Mouse (Mus musculus) stomach, embryonic 15.5 days (tissue): Measurements from ENCODE around the gene Mroh7. TPM values are rescaled to one million over a fixed set of nuclear protein-coding genes. Genes with fewer than 3 reads are reported as not detected.

Experiments used
- ATAC-seq: fragments of 200-750 bp; cut with Nextera tagmentation; 2 replicates; pipeline ENCODE4 v1.8.0; 2017; ENCODE audit warnings: low read depth, moderate number of reproducible peaks, moderate TSS enrichment; ENCODE audit not compliant: insufficient read depth, low FRiP score
- H3K27ac ChIP-seq: fragments of 300-500 bp; sonication (generic); 2 replicates; pipeline ENCODE4 v1.5.1; 2015; ENCODE audit warnings: mild to moderate bottlenecking, inconsistent platforms
- H3K27me3 ChIP-seq: fragments of 300-500 bp; sonication (generic); replicated peaks from 2 replicates; pipeline ENCODE4 v1.6.1; 2015; ENCODE audit warnings: inconsistent platforms
- H3K36me3 ChIP-seq: fragments of 300-500 bp; sonication (generic); 2 replicates; pipeline ENCODE4 v1.6.1; 2015; ENCODE audit warnings: inconsistent platforms
- H3K4me1 ChIP-seq: fragments of 300-500 bp; sonication (generic); 2 replicates; pipeline ENCODE4 v1.6.1; 2015; ENCODE audit warnings: inconsistent platforms
- H3K4me2 ChIP-seq: fragments of 300-500 bp; sonication (generic); 2 replicates; pipeline ENCODE4 v1.6.1; 2015; ENCODE audit warnings: mild to moderate bottlenecking, inconsistent platforms
- H3K4me3 ChIP-seq: fragments of 300-500 bp; sonication (generic); replicated peaks from 2 replicates; pipeline ENCODE4 v1.5.1; 2015; ENCODE audit warnings: inconsistent platforms
- H3K9ac ChIP-seq: fragments of 300-500 bp; sonication (generic); 2 replicates; pipeline ENCODE4 v1.6.1; 2015; ENCODE audit warnings: inconsistent platforms
- H3K9me3 ChIP-seq: fragments of 300-500 bp; sonication (generic); 2 replicates; pipeline ENCODE4 v1.6.1; 2016; ENCODE audit warnings: inconsistent platforms
- WGBS: fragments of 180-500 bp; shearing (Covaris S2); methylation state at CpG from one replicate; pipeline ENCODE4 v1.1.7; 2015; 5-methylcytosine and 5-hydroxymethylcytosine counted together
- polyA plus RNA-seq: library from polyadenylated mRNA; unstranded; fragments of >200 nt; fragmentation: Nextera tagmentation; extraction: Ambion mirVana; gene quantifications from 2 replicates; pipeline ENCODE4 v1.2.1, GENCODE M21; 2015

Gene Mroh7
- polyA plus RNA-seq, 1 experiment from 2014 or later: 0.63 TPM

DNA sequence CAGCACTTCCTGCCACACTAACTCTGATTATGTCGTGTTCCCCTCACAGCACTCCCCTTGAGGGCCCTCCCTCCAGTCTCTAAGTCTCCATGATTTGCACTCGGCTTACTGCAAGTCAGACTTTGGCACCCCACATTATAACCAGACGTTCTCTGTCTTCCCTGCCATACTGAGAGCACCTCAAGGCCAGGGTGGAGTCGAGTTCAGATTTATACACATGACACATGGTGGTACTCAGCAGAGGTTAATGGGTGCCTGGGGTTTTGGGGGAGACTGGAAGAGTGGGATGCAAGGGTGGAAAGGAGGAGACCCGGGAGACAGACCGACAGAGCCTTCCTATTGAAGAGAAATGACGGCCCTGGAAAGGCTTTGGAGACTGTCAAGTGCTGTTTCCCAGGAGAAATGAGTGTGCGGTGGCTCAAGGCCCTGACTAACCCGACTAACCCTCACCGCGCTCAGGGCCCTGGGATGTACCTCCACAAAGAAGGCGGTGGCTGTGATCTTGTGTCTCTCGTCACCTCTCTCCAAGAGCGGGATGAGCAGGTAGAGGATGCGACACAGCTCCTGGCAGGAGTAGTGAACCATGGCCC lies 36.8 kb downstream of the Mroh7 start:
- H3K27ac ChIP-seq: no peak overlapping the region
- H3K4me1 ChIP-seq: no peaks in the 10 kb centered on the region
- H3K4me3 ChIP-seq: no peak overlapping the region
- no peak overlapping the region for H3K4me2 ChIP-seq
- H3K9me3 ChIP-seq: no peaks in the 10 kb centered on the region
- no peak for ATAC-seq
- H3K36me3 ChIP-seq: no peaks in the 10 kb centered on the region
- H3K9ac ChIP-seq: no peak overlapping the region
- no peaks in the 10 kb centered on the region for H3K27me3 ChIP-seq
- WGBS: 80% methylated on average over 15 of the region's 15 CpGs

DNA sequence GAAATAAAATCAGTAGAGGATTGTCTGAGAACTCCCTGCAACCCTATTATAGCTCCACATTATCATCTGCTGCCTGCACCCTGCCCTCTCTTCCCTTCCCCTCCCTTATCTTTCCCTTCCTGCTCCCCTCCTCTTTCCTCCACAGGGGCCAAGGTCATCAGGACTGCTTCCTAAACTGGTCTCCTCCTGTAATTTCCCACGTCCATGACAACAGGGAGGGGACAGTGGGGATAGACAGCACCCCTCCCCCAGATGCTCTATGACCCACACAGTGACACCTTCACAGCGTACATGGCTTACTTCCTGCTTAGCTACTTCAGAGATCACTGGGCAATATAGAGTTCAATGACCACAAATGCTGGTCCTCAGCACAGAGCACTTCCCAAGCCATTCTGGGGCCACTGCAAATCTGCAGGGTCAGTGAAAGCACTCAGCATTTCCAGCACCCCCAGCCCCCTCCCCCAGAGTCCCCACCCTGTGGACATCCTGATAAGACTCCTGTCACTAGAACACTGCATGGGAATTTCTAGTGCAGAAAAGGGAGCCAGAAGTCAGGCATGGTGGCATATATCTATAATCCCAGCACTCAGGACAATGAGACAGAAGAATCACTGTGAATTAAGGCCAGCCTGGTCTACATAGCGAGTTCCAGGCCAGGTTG lies 42.0 kb downstream of the Mroh7 start:
- H3K9me3 ChIP-seq: no peaks in the 10 kb centered on the region
- WGBS: 45% methylated on average over 3 of the region's 3 CpGs
- no peaks in the 10 kb centered on the region for H3K27me3 ChIP-seq
- ATAC-seq: peak; percentile 35; the same call in 1 of the 2 replicates
- H3K4me1 ChIP-seq: 0 out of 2 replicates have a peak, but pooled peaks cover 4% of the 10 kb centered on the region
- no peaks in the 10 kb centered on the region for H3K36me3 ChIP-seq
- no peak overlapping the region for H3K4me3 ChIP-seq
- H3K9ac ChIP-seq: no peak overlapping the region
- no peak overlapping the region for H3K4me2 ChIP-seq
- no peak overlapping the region for H3K27ac ChIP-seq

DNA sequence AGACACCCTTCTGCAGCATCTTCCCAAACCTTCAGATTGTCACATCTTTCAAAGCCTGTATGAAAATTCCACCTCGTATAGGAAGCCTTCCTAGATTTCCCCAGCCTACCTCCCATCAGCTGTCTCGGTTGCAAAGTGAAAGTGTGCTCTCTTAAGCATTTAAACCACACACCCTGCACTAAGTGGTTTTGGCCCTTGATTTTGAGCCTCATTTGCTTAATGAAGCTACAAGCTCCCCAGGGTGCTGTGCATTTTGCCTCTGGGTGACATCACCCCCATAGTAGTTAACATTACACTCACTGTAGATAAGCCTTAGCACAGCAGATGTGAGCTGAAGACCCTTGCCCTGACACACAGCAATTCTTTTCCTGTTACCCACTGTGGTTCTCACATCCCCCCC lies 49.8 kb downstream of the Mroh7 start:
- Histone ChIP-seq H3K36me3 (peaks cover 7% of the 10 kb centered on the region; the same call in 1 of the 2 replicates), H3K4me1 (peaks cover 8% of the 10 kb centered on the region; the same call in 1 of the 2 replicates), H3K4me2 (no peak overlapping the region), H3K4me3 (no peak overlapping the region), H3K27me3 (no peaks in the 10 kb centered on the region), H3K9ac (no peak overlapping the region), H3K9me3 (no peaks in the 10 kb centered on the region), H3K27ac (no peak overlapping the region)
- no peak for ATAC-seq
- WGBS: 48% methylated on average over 2 of the region's 2 CpGs

DNA sequence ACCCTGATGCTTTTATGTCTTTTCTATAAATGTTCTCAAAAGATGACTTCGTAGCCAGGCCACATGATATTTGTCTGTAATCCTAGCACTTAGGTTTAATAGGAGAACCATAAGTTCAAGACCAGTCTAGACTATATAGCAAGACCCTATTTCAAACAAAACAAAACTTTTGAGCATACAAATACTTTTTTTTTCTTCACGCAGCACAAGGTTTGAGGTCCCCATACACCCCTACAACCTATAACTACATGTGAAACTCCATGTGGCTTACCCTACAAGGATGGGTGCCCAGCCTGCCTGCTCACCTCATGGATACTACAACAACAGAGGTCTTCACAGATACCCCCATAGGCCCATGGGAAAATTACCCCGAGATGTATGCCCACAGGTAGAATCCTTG lies 51.6 kb downstream of the Mroh7 start:
- H3K4me2 ChIP-seq: peak overlapping the region; percentile 72
- peak overlapping the region; percentile 92 for H3K4me3 ChIP-seq
- H3K9me3 ChIP-seq: no peaks in the 10 kb centered on the region
- H3K4me1 ChIP-seq: peaks cover 8% of the 10 kb centered on the region; the same call in 1 of the 2 replicates
- H3K27me3 ChIP-seq: no peaks in the 10 kb centered on the region
- H3K36me3 ChIP-seq: peaks cover 11% of the 10 kb centered on the region; the same call in 1 of the 2 replicates
- WGBS: 34% methylated on average over 3 of the region's 3 CpGs
- H3K27ac ChIP-seq: no peak overlapping the region
- no peak overlapping the region for H3K9ac ChIP-seq
- ATAC-seq: no peak

DNA sequence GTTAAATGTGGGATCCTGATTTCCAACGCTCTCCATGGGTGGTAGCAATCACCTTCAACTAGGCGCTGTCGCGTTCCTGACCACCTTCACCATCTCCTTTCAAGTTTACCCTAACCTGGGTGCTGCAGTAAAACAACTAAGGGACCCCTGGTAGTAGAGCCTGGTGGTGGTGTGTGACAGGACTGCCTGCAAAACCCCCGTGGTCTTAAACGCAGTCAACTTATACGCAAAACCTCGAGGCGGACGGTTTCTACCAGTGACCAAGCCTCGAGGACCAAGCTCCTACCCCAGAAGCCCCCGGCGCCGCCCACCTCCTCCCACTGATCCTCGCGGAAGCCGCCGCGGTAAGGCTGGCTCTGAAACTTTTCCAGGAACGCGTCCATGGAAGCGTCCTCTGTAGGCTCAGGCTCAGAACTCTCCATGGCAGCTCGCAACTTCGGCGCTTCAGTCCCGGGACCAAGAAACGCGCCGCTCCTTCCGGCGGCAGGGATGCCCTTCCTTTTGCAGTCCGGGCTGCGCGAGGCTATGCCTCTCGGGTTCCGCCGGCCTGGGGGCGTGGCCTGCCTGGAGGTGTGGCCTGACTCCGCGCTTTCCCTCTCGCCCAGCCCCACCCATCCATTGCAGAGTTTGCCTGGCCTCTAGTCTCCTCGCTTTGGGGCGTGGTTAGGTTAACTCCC lies 52.1 kb downstream of the Mroh7 start, which contains the start of gene Ttc4:
TSS of gene Ttc4 (minus strand) at position 503 of the 677 bp plus-strand sequence.
- peak; percentile 99 for ATAC-seq
- H3K27me3 ChIP-seq: no peaks in the 10 kb centered on the region
- H3K4me3 ChIP-seq: peak within 1 kb of the TSS; percentile 92
- peak within 1 kb of the TSS; percentile 72 for H3K4me2 ChIP-seq
- H3K9ac ChIP-seq: peak within 1 kb of the TSS; percentile 89
- H3K9me3 ChIP-seq: no peaks in the 10 kb centered on the region
- H3K27ac ChIP-seq: peak within 1 kb of the TSS; percentile 63; the same call in 1 of the 2 replicates
- H3K4me1 ChIP-seq: peaks cover 8% of the 10 kb centered on the region; the same call in 1 of the 2 replicates
- WGBS: under 1% methylated on average over 43 of the region's 43 CpGs
- H3K36me3 ChIP-seq: peaks cover 13% of the 10 kb centered on the region; the same call in 1 of the 2 replicates

DNA sequence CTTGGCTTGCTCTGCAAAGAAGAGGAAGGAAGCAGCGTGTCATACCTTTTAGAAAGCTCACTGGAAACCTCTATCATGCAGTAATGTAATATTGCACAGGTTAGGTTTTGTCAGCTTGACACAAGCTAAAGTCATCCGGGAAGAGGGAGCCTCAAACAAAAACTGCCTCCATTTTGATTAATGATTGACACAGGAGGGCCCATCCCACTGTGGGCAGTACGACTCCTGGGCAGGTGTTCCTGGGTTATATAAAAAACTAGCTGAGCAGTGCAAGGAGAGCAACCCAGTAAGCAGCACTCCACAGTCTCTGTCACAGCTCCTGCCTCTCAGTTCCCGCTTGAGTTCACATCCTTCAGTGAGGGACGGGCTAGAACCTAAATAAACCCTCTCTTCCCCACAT lies 54.0 kb downstream of the Mroh7 start:
- no peak overlapping the region for H3K4me2 ChIP-seq
- ATAC-seq: no peak
- H3K27ac ChIP-seq: no peak overlapping the region
- no peaks in the 10 kb centered on the region for H3K27me3 ChIP-seq
- 85% methylated on average over 5 of the region's 5 CpGs for WGBS
- no peak overlapping the region for H3K4me3 ChIP-seq
- no peaks in the 10 kb centered on the region for H3K9me3 ChIP-seq
- H3K36me3 ChIP-seq: peaks cover 27% of the 10 kb centered on the region
- H3K9ac ChIP-seq: no peak overlapping the region
- H3K4me1 ChIP-seq: peaks cover 8% of the 10 kb centered on the region; the same call in 1 of the 2 replicates

DNA sequence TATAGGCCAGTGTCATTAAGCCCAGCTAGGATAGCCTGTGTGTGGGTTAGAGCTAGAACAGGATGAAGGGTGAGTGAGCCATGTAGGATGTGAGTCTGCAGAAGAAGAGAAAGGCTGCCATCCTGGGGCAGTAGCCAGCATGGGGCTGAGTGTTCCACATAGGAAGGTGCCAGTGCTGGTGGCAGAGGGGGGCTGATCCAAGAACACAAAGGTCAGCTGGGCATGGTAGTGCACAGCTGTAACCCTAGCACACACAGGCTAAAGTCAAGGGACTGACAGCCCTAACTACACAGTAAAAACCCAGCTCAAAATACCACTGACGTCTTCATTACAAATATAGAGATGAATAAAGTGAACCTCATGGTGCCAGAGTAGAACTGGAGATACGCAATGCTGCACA lies 64.2 kb downstream of the Mroh7 start:
- Histone ChIP-seq H3K36me3 (peaks cover 84% of the 10 kb centered on the region), H3K27ac (no peak overlapping the region), H3K4me2 (no peak overlapping the region), H3K4me1 (no peaks in the 10 kb centered on the region), H3K9ac (no peak overlapping the region), H3K27me3 (no peaks in the 10 kb centered on the region), H3K4me3 (no peak overlapping the region), H3K9me3 (no peaks in the 10 kb centered on the region)
- no peak for ATAC-seq
- 84% methylated on average over 2 of the region's 2 CpGs for WGBS

DNA sequence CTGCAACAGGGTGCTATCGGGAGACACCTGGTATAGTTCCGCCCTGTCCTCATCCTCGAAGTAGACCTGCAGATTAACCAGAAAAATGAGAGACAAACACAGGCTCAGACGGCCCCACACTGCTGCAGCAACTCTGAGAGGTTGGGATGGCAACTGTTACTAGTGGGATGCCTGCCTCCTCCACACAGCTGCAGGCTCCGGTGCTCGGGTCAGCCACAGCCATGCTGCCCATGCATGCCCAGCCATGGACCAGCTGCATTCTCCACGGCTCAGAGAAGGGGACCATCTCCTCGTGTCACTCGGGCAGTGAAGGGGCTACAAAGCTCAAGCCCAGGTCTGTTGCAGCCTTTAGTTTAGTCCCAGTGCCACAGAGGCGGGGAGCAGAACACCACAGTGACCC lies 65.1 kb downstream of the Mroh7 start:
- no peak overlapping the region for H3K4me3 ChIP-seq
- no peaks in the 10 kb centered on the region for H3K27me3 ChIP-seq
- H3K4me2 ChIP-seq: no peak overlapping the region
- 88% methylated on average over 10 of the region's 10 CpGs for WGBS
- H3K4me1 ChIP-seq: no peaks in the 10 kb centered on the region
- no peak for ATAC-seq
- H3K36me3 ChIP-seq: peaks cover 77% of the 10 kb centered on the region
- no peak overlapping the region for H3K27ac ChIP-seq
- no peaks in the 10 kb centered on the region for H3K9me3 ChIP-seq
- no peak overlapping the region for H3K9ac ChIP-seq

DNA sequence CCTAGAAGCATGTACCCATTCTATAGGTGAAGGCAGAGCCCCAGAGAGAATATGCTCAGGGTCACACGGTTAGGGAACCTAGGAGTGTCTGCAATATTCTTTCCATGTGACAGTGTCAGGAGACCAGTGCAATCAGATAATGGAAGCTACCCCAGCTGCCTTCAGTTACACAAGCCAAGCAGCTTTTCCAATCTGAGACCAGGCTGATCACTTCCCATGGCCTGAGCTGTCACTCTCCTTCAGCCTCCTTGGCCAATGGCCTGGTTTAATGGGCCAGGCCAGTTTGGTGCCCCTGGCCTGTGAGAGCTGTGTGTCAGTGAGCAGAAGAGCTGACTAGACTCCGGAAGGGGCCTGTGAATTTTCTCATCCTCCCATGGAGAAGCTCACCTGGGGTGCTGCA lies 65.5 kb downstream of the Mroh7 start:
- H3K27ac ChIP-seq: no peak overlapping the region
- no peaks in the 10 kb centered on the region for H3K27me3 ChIP-seq
- no peaks in the 10 kb centered on the region for H3K4me1 ChIP-seq
- H3K4me3 ChIP-seq: no peak overlapping the region
- no peak for ATAC-seq
- no peak overlapping the region for H3K9ac ChIP-seq
- H3K9me3 ChIP-seq: no peaks in the 10 kb centered on the region
- WGBS: 91% methylated on average over 2 of the region's 2 CpGs
- no peak overlapping the region for H3K4me2 ChIP-seq
- peaks cover 76% of the 10 kb centered on the region for H3K36me3 ChIP-seq

DNA sequence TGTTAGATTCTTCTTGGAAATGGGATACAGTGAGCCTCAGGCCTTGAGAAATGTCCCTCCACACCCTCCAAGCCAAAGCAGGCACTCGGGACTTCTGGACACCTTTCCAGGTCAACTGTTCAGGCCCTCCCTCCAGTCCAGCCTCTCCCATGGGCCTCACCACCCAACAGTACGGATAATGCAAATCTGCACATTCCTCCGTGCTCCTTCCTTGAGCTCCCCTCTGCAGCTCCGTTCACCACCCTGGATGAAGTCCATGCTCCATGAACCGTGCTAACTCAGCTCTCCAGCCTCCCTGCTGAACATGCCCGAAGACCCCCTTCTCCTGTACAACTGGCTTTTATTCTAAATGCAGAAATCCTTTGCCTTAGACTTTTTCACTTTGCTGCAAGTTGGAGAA lies 66.0 kb downstream of the Mroh7 start:
- H3K9ac ChIP-seq: no peak overlapping the region
- no peak overlapping the region for H3K4me3 ChIP-seq
- no peaks in the 10 kb centered on the region for H3K9me3 ChIP-seq
- H3K4me2 ChIP-seq: no peak overlapping the region
- H3K27ac ChIP-seq: no peak overlapping the region
- ATAC-seq: no peak
- no peaks in the 10 kb centered on the region for H3K4me1 ChIP-seq
- WGBS: 92% methylated on average over 6 of the region's 6 CpGs
- H3K27me3 ChIP-seq: no peaks in the 10 kb centered on the region
- H3K36me3 ChIP-seq: peaks cover 73% of the 10 kb centered on the region

DNA sequence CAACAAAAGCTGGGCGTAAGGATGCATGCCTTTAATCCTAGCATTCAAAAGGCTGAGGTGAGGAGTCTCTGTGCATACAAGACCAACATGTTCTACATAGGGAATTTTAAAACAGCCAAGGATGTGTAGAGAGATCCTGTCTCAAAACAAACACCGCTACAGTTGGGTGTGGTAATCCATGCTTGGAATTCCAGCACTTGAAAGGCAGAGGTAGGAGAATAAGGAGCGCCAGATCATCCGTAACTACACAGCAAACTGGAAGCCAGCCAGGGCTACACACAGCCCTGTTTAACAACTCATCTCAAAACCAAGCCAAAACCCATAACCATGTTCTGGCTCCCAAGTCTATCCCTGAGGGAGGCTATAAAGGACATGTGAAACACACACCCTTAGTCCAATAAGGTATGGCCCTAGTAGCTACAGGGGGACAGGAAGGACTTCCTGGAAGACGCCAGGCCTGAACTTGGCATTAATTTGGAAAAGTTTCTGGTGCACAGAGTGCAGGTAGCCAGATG lies 66.7 kb downstream of the Mroh7 start:
- Histone ChIP-seq H3K4me1 (no peaks in the 10 kb centered on the region), H3K4me2 (no peak overlapping the region), H3K4me3 (no peak overlapping the region), H3K9me3 (no peaks in the 10 kb centered on the region), H3K9ac (no peak overlapping the region), H3K36me3 (peaks cover 71% of the 10 kb centered on the region), H3K27me3 (no peaks in the 10 kb centered on the region), H3K27ac (no peak overlapping the region)
- 88% methylated on average over 5 of the region's 5 CpGs for WGBS
- no peak for ATAC-seq

DNA sequence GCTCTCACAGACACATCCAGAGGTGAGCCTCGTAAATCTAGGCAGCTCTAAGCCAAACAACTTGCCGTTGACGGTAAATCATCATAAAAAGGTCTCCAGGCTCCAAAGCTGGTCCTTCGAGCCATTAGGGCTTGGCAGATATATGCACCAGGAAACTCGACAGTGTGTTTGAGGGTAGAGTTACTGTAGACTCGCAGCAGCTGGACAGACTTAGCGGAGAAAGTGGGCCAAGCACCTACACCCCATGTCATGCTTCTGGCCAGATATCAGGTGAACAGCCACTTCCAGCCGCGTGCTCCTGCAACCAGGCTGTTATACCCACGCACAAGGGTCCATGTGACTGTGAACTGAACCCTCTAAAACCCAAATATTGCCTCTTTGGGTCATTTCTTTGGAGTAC lies 75.0 kb downstream of the Mroh7 start:
- Histone ChIP-seq H3K9ac (no peak overlapping the region), H3K4me2 (no peak overlapping the region), H3K27ac (no peak overlapping the region), H3K27me3 (no peaks in the 10 kb centered on the region), H3K4me1 (peaks cover 7% of the 10 kb centered on the region), H3K9me3 (no peaks in the 10 kb centered on the region), H3K36me3 (peaks cover 26% of the 10 kb centered on the region), H3K4me3 (no peak overlapping the region)
- 82% methylated on average over 10 of the region's 10 CpGs for WGBS
- ATAC-seq: no peak
